Comparison of ENCODE assay signal across 18 mouse cellular contexts in the genomic region with DNA sequence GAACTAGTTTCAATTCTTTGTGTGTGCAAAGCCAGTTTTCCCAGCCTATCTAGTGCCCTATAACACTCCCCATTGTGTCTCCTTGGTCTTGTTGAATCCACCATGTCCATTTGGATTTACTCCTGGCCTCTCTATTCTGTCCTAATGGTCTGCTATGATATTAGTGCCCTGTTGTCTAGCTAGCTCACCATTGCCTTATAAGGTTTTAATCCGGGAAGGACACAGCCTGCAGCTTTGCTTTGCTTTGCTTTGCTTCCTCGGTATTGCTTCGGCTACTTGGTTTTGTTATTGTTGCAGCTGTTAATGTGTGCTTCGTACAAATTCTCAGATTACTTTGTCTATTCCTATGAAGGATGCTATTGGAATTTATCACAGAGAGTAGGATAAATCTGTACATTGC.
DNase-seq lines count a peak whose midpoint lies in the region; ATAC-seq and TF ChIP-seq lines count a peak whose summit lies in the region.
"Had no signal": no experiment of that assay in that cellular context is flagged by ENCODE, and none has a peak within 500 bp of the region (broad histone marks: within the 10 kb centered on the region; RNA-seq: fewer than 3 reads in every experiment).

No protein-coding gene starts in this region.

- H3K4me3 ChIP-seq in myocyte = no peak overlapping the region

- H3K36me3 ChIP-seq in myocyte (ENCODE audit: control insufficient read depth, insufficient read depth) = no peaks in the 10 kb centered on the region
- H3K36me3 ChIP-seq: G1E had no signal

- 0 out of 2 replicates have a peak, but pooled peaks have one; percentile 15 for ATAC-seq in megakaryocyte, adult 5-6 weeks (ENCODE audit: poor library complexity, severe bottlenecking)
- ATAC-seq: activated CD4-positive, CD25-positive, alpha-beta regulatory T cell, adult 4 months; CD4-positive, CD25-positive, alpha-beta regulatory T cell, adult 4 months; Patski had no signal

- no peaks in the 10 kb centered on the region for H3K27me3 ChIP-seq in myocyte (ENCODE audit: control insufficient read depth, insufficient read depth, insufficient read length)
- H3K27me3 ChIP-seq: Patski had no signal

- TF ChIP-seq POLR2A in myocyte (IDR thresholded peaks at IDR 0.05; ENCODE audit: insufficient read length, low read depth) = no peak

- no peak overlapping the region for H3K4me2 ChIP-seq in myocyte (ENCODE audit: low read depth)

- DNase-seq in gastrocnemius, postnatal 25 days = no peak
- DNase-seq in embryo, embryonic 9.5 days (ENCODE audit: extremely low spot score) = no peak
- DNase-seq: adrenal gland, adult 2 months; adrenal gland, adult 8-10 months; adrenal gland, postnatal 10 days; adrenal gland, postnatal 14 days; adrenal gland, postnatal 25 days; adrenal gland, postnatal 36 days; B cell, adult 2 months; cerebellum, adult 11 months; cerebellum, adult 11-12 months; cerebellum, adult 18-20 months had no signal

- no peak overlapping the region for H3ac ChIP-seq in myocyte (ENCODE audit: control insufficient read depth, insufficient read length)

- no peaks in the 10 kb centered on the region for H3K79me2 ChIP-seq in myocyte (ENCODE audit: control insufficient read depth, insufficient read depth)

TF ChIP-seq in myocyte, 11 proteins besides CTCF, POLR2A, EP300 and RAD21:
- TF ChIP-seq SRF (IDR thresholded peaks at IDR 0.05; ENCODE audit: control insufficient read depth, insufficient read length, low read depth) (peak; percentile 91), USF1 (IDR thresholded peaks at IDR 0.05; ENCODE audit: low read depth) (no peak), MYOD1 (IDR thresholded peaks at IDR 0.05; ENCODE audit: control insufficient read depth in 1 of 3, insufficient read length in 2 of 3, low read depth in 2 of 3) (peak in 1 of 3 experiments; percentile 17), REST (IDR thresholded peaks at IDR 0.05; ENCODE audit: insufficient read depth, insufficient read length) (no peak)
